Mouse (Mus musculus) adrenal gland, adult 8-10 months (tissue): ENCODE measurements around the gene Ctsz. TPM values are rescaled to one million over a fixed set of nuclear protein-coding genes. Genes with fewer than 3 reads are reported as not detected.

ENCODE experiments used
- DNase-seq: peaks from one replicate; pipeline ENCODE4 v3.0.0; 2022
- total RNA-seq, 4 experiments: library from RNA; stranded (reverse); gene quantifications; 2 replicates each; pipeline ENCODE4 v1.2.4; 2022

Gene Ctsz
- total RNA-seq, 4 experiments from 2014 or later: 162 to 226 (median 178) TPM

- DNase-seq: no peak
Measured at GRCm38 (mm10) chr2:174391936-174392335, 46.9 kb downstream of the Ctsz start.

- DNase-seq: no peak
Measured at GRCm38 (mm10) chr2:174381021-174381420, 57.8 kb downstream of the Ctsz start.

Other genes starting within 250 kb of the Ctsz start
- 1,000 to 10,000 TPM; 2,052 to 2,625 (median 2,313) TPM for gene Gnas, start 154.7 kb downstream of the Ctsz start, total RNA-seq
- gene Gm20721, start 92.3 kb downstream of the Ctsz start, total RNA-seq: 1 to 10 TPM; 1.6 to 2.7 (median 2.3) TPM
- gene Nelfcd, start 23.2 kb downstream of the Ctsz start, total RNA-seq: 10 to 100 TPM; 63.0 to 72.5 (median 65.3) TPM
- gene Tubb1, start 11.7 kb upstream of the Ctsz start, total RNA-seq: 1 to 10 TPM in 1 of 4 experiments, under 1 TPM in 3; 0.28 to 1.1 (median 0.76) TPM
- 100 to 1,000 TPM; 372 to 569 (median 481) TPM for gene Atp5e, start 25.1 kb upstream of the Ctsz start, total RNA-seq
- gene Prelid3b, start 34.0 kb upstream of the Ctsz start, total RNA-seq: 100 to 1,000 TPM in 2 of 4 experiments, 10 to 100 TPM in 2; 86.1 to 126 (median 107) TPM
- under 1 TPM; 0.07 to 0.27 (median 0.14) TPM for gene Zfp831, start 204.5 kb upstream of the Ctsz start, total RNA-seq